Mouse (Mus musculus) monocyte, adult 5-6 weeks (primary cell): ENCODE results near the gene Ppan. TPM values are rescaled to one million over a fixed set of nuclear protein-coding genes. Genes with fewer than 3 reads are reported as not detected.

ENCODE experiments used
- ATAC-seq: fragments of 153-309, 156-312 bp; replicated peaks from 2 replicates; pipeline ENCODE4 v1.8.0; 2017; ENCODE audit warnings: mild to moderate bottlenecking; ENCODE audit not compliant: low TSS enrichment, insufficient number of reproducible peaks, severe bottlenecking, poor library complexity, low FRiP score
- total RNA-seq: library from RNA; stranded (forward); fragments of 200-1000, 200-491, 200-594 nt; gene quantifications from 3 replicates; pipeline ENCODE4 v1.2.3, GENCODE M21; 2017

Ppan gene
- total RNA-seq, 1 experiment from 2014 or later = 24.4 TPM

GRCm38 (mm10) chr9:20898511-20899073, 10.6 kb downstream of the Ppan start, which contains the start of gene Eif3g:
Eif3g (minus strand) TSS chr9:20898623.
- peak; percentile 81 for ATAC-seq

GRCm38 (mm10) chr9:20901466-20902173, 13.6 kb downstream of the Ppan start:
- ATAC-seq = 0 out of 2 replicates have a peak, but pooled peaks have one; percentile 24

GRCm38 (mm10) chr9:20902174-20902491, 14.2 kb downstream of the Ppan start:
- ATAC-seq = no peak

- ATAC-seq = no peak
Observed at GRCm38 (mm10) chr9:20909948-20910347, 22.0 kb downstream of the Ppan start.

- no peak; the same call in 1 of the 2 replicates for ATAC-seq
Observed at GRCm38 (mm10) chr9:20916160-20916559, 28.2 kb downstream of the Ppan start.

GRCm38 (mm10) chr9:20923258-20923657, 35.3 kb downstream of the Ppan start:
- ATAC-seq = no peak

Other genes with a start within 250 kb of the Ppan start
- gene Ubl5, start 245.3 kb upstream of the Ppan start, total RNA-seq = 124 to 185 TPM (median 175 TPM) in 3 replicates
- gene Fbxl12, start 243.4 kb upstream of the Ppan start, total RNA-seq = 12.6 to 30.1 TPM (median 19.3 TPM) in 3 replicates
- gene Pin1, start 236.1 kb upstream of the Ppan start, total RNA-seq = 7.1 to 11.7 TPM (median 8.4 TPM) in 3 replicates
- not detected in 3 replicates for gene Olfm2, start 141.8 kb upstream of the Ppan start, total RNA-seq
- 0.11 TPM in 1 of 3 replicates, not detected in the others for gene Col5a3, start 73.1 kb upstream of the Ppan start, total RNA-seq
- not detected in 3 replicates for gene Rdh8, start 69.7 kb upstream of the Ppan start, total RNA-seq
- 5.2 to 12.0 TPM (median 11.8 TPM) in 3 replicates for gene A230050P20Rik, start 19.5 kb upstream of the Ppan start, total RNA-seq
- gene Angptl6, start 8.4 kb upstream of the Ppan start, total RNA-seq = 0.49 to 0.57 TPM in 2 of 3 replicates, not detected in the other
- 87.5 to 120 TPM (median 97.3 TPM) in 3 replicates for gene Eif3g, start 10.4 kb downstream of the Ppan start, total RNA-seq
- gene Dnmt1, start 71.7 kb downstream of the Ppan start, total RNA-seq = 44.6 to 108 TPM (median 56.9 TPM) in 3 replicates
- 1.6 to 4.4 TPM (median 3.5 TPM) in 3 replicates for gene S1pr2, start 88.6 kb downstream of the Ppan start, total RNA-seq
- 21.9 to 41.1 TPM (median 25.6 TPM) in 3 replicates for gene Mrpl4, start 114.6 kb downstream of the Ppan start, total RNA-seq
- 55.1 to 94.2 TPM (median 67.6 TPM) in 3 replicates for gene Icam1, start 127.8 kb downstream of the Ppan start, total RNA-seq
- gene Icam4, start 141.2 kb downstream of the Ppan start, total RNA-seq = 1.6 to 3.0 TPM in 2 of 3 replicates, not detected in the other
- not detected in 3 replicates for gene Icam5, start 143.9 kb downstream of the Ppan start, total RNA-seq
- gene Zglp1, start 178.9 kb downstream of the Ppan start, total RNA-seq = 0.49 TPM in 1 of 3 replicates, not detected in the others
- not detected in 3 replicates for gene Gm49373, start 184.9 kb downstream of the Ppan start, total RNA-seq
- 23.7 to 31.1 TPM (median 24.5 TPM) in 3 replicates for gene Fdx1l, start 185.4 kb downstream of the Ppan start, total RNA-seq
- 2.3 to 5.6 TPM in 2 of 3 replicates, not detected in the other for gene Gm38431, start 203.8 kb downstream of the Ppan start, total RNA-seq
- gene Raver1, start 203.8 kb downstream of the Ppan start, total RNA-seq = 8.1 to 18.1 TPM (median 12.9 TPM) in 3 replicates
- 38.4 to 87.0 TPM (median 42.5 TPM) in 3 replicates for gene Tyk2, start 243.1 kb downstream of the Ppan start, total RNA-seq